Mouse (Mus musculus) induced T-regulatory cell, adult 2 months (primary cell): ENCODE measurements around the gene Ago4.
"Not testable (repeated sequence)": the region's sequence is repeated elsewhere in the genome, so short reads cannot be mapped to it uniquely, and the experiment has no call there.

ENCODE experiments used
- DNase-seq: peaks from one replicate; pipeline ENCODE4 v3.0.0-alpha.2; 2012; ENCODE audit warnings: low read depth

The Ago4 gene

GRCm38 (mm10) chr4:126532827-126533728 lies at the start of gene Ago4:
Ago4 (minus strand) TSS chr4:126533472.
- DNase-seq, result peak; percentile 50

- no peak for DNase-seq
Measured at GRCm38 (mm10) chr4:126579077-126579476, 45.8 kb upstream of the Ago4 start.

GRCm38 (mm10) chr4:126577920-126578319 lies 44.6 kb upstream of the Ago4 start:
- DNase-seq, result no peak

- no peak for DNase-seq
Measured at GRCm38 (mm10) chr4:126576281-126576680, 43.0 kb upstream of the Ago4 start.

GRCm38 (mm10) chr4:126569783-126570182 lies 36.5 kb upstream of the Ago4 start:
- DNase-seq, result no peak

GRCm38 (mm10) chr4:126567243-126567642 lies 34.0 kb upstream of the Ago4 start:
- DNase-seq, result no peak

- no peak for DNase-seq
Measured at GRCm38 (mm10) chr4:126563798-126564197, 30.5 kb upstream of the Ago4 start.

- peak; percentile 95 for DNase-seq
Measured at GRCm38 (mm10) chr4:126556809-126557711, 23.8 kb upstream of the Ago4 start, which contains the start of gene Clspn. Clspn (plus strand) TSS chr4:126556935.

- DNase-seq, result peak; percentile 89
Measured at GRCm38 (mm10) chr4:126554462-126554861, 21.2 kb upstream of the Ago4 start.

- DNase-seq, result no peak
Measured at GRCm38 (mm10) chr4:126553685-126554084, 20.4 kb upstream of the Ago4 start.

- DNase-seq, result no peak
Measured at GRCm38 (mm10) chr4:126553105-126553504, 19.8 kb upstream of the Ago4 start.

- no peak for DNase-seq
Measured at GRCm38 (mm10) chr4:126552136-126552535, 18.9 kb upstream of the Ago4 start.

GRCm38 (mm10) chr4:126546183-126546582 lies 12.9 kb upstream of the Ago4 start:
- no peak for DNase-seq

GRCm38 (mm10) chr4:126545703-126546102 lies 12.4 kb upstream of the Ago4 start:
- no peak for DNase-seq

- DNase-seq, result no peak
Measured at GRCm38 (mm10) chr4:126545016-126545415, 11.7 kb upstream of the Ago4 start.

GRCm38 (mm10) chr4:126542838-126543237 lies 9.6 kb upstream of the Ago4 start:
- no peak for DNase-seq

GRCm38 (mm10) chr4:126540487-126541071 lies 7.3 kb upstream of the Ago4 start:
- no peak for DNase-seq

- DNase-seq, result no peak
Measured at GRCm38 (mm10) chr4:126536865-126537264, 3.6 kb upstream of the Ago4 start.

GRCm38 (mm10) chr4:126535631-126536030 lies 2.4 kb upstream of the Ago4 start:
- DNase-seq, result not testable (repeated sequence)

GRCm38 (mm10) chr4:126533729-126534070 lies 428 bp upstream of the Ago4 start:
- no peak for DNase-seq

GRCm38 (mm10) chr4:126532292-126532691 lies 980 bp downstream of the Ago4 start:
- DNase-seq, result peak; percentile 7

- DNase-seq, result no peak
Measured at GRCm38 (mm10) chr4:126526828-126527227, 6.4 kb downstream of the Ago4 start.
